Mouse (Mus musculus): ENCODE results near the gene Mbd6. TPM values are rescaled to one million over a fixed set of nuclear protein-coding genes. Genes with fewer than 3 reads are reported as not detected.

Gene Mbd6
- polyA plus RNA-seq, 1 experiment = 124 TPM

DNA sequence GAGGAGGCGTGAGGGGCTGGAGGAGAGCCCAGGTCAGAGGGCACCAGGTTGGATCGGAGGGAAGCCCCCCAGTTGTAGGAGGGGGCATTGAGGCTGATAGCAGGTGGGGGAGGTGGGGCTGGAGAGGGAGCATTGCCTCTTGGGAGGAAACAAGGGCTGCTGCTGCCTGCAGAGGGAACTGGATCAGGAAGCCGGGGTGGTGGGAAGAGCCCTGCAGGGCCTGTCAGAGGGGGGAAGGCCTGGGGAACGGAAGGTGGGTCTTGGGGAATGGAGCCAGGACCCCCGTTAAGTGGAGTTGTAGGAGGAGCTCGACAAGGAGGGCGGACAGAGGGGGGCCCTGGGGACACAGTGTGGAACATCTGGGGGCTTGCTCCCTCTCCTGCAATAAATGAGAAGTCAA, 2.6 kb downstream of the Mbd6 start:
- H3K27me3 ChIP-seq (ENCODE audit: control insufficient read depth, insufficient read depth, low read length) = no peaks in the 10 kb centered on the region
- 92% methylated on average over 7 of the region's 7 CpGs for WGBS
- H3K36me3 ChIP-seq (ENCODE audit: control insufficient read depth, insufficient read depth, low read length) = peaks cover 48% of the 10 kb centered on the region
- H3K4me1 ChIP-seq (replicated peaks; ENCODE audit: control insufficient read depth, insufficient read depth, low read length) = peaks cover 22% of the 10 kb centered on the region
- TF ChIP-seq POLR2A (IDR thresholded peaks at IDR 0.05; ENCODE audit: control insufficient read depth, extremely low read depth, insufficient read depth, low read length, poor library complexity) = no peak
- TF ChIP-seq CTCF (IDR thresholded peaks at IDR 0.05; ENCODE audit: borderline replicate concordance, control insufficient read depth, extremely low read depth, insufficient read depth, low read length, poor library complexity) = no peak
- no peak overlapping the region for H3K4me3 ChIP-seq (ENCODE audit: control insufficient read depth, insufficient read depth, low read length)
- no peak overlapping the region for H3K27ac ChIP-seq (ENCODE audit: control insufficient read depth, insufficient read depth, low read length)
- no peak for DNase-seq

DNA sequence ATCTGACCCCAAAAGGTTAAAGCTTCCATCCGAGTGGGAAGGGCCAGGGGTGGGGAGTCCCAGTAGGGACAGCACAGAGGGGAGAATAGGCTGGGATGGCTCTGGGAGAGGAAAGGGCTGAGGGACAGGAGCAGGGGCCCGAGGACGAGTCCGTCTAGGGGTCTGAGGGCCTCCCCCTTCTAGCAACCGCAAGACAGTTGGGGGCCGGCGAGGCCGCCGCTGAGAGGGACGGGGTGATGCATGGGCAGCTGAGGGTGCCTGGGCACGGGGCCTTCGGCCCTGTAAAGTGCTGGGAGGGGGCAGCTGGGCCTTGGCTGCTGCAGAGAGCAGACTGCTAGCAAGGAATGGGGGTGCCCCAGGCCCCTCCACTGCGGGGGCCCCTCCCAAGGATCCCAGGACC, 3.2 kb downstream of the Mbd6 start:
- 97% methylated on average over 12 of the region's 13 CpGs for WGBS
- H3K4me1 ChIP-seq (replicated peaks; ENCODE audit: control insufficient read depth, insufficient read depth, low read length) = peaks cover 22% of the 10 kb centered on the region
- peaks cover 52% of the 10 kb centered on the region for H3K36me3 ChIP-seq (ENCODE audit: control insufficient read depth, insufficient read depth, low read length)

DNA sequence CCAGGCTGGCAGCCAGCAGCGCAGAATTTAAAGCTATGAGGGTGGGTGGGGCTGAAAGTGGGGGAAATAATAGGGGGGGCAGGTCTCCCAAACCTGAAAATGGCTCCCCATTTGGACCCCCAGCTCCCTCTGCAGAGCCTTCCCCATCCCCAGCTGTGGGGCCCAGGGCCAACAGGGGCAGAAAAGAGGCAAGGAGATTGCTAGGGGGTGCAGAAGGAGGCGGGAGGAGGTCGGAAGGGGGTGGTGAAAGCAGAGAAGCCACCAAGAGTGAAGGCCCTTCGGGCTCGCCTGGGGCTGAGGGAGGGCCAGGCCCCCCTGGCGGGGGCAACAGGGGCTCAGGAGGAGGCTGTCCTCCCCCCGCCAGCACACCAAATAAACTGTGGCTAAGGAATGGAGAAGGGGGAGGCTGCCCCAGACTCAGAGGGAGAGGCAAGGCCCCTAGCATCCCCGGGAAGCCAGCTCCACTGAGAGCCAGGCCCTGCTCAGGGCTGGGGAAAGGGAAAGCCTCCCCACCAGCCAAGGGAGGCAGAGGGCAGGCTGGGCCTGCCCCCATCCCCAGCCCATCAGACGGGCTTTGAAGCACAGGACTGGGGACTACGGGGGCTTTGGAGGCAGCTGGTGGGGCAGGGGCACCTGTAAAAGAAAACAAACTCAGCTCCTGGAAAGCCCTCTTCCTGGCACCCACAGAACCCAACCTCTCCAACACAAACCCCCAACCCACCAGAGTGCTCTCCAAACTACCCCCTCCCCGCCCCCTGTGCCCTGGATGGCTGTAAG, 3.9 kb downstream of the Mbd6 start:
- no peak overlapping the region for H3K27ac ChIP-seq (ENCODE audit: control insufficient read depth, insufficient read depth, low read length)
- TF ChIP-seq CTCF (IDR thresholded peaks at IDR 0.05; ENCODE audit: borderline replicate concordance, control insufficient read depth, extremely low read depth, insufficient read depth, low read length, poor library complexity) = no peak
- TF ChIP-seq POLR2A (IDR thresholded peaks at IDR 0.05; ENCODE audit: control insufficient read depth, extremely low read depth, insufficient read depth, low read length, poor library complexity) = no peak
- no peak overlapping the region for H3K4me3 ChIP-seq (ENCODE audit: control insufficient read depth, insufficient read depth, low read length)
- peaks cover 22% of the 10 kb centered on the region for H3K4me1 ChIP-seq (replicated peaks; ENCODE audit: control insufficient read depth, insufficient read depth, low read length)
- H3K27me3 ChIP-seq (ENCODE audit: control insufficient read depth, insufficient read depth, low read length) = no peaks in the 10 kb centered on the region
- 90% methylated on average over 11 of the region's 11 CpGs for WGBS
- DNase-seq = no peak
- H3K36me3 ChIP-seq (ENCODE audit: control insufficient read depth, insufficient read depth, low read length) = peaks cover 59% of the 10 kb centered on the region

More for the DNA sequence above, 3.2 kb downstream of the Mbd6 start:
- Histone ChIP-seq H3K4me3 (ENCODE audit: control insufficient read depth, insufficient read depth, low read length) (no peak overlapping the region), H3K27me3 (ENCODE audit: control insufficient read depth, insufficient read depth, low read length) (no peaks in the 10 kb centered on the region), H3K27ac (ENCODE audit: control insufficient read depth, insufficient read depth, low read length) (no peak overlapping the region)
- no peak for TF ChIP-seq CTCF (IDR thresholded peaks at IDR 0.05; ENCODE audit: borderline replicate concordance, control insufficient read depth, extremely low read depth, insufficient read depth, low read length, poor library complexity)
- no peak for DNase-seq

DNA sequence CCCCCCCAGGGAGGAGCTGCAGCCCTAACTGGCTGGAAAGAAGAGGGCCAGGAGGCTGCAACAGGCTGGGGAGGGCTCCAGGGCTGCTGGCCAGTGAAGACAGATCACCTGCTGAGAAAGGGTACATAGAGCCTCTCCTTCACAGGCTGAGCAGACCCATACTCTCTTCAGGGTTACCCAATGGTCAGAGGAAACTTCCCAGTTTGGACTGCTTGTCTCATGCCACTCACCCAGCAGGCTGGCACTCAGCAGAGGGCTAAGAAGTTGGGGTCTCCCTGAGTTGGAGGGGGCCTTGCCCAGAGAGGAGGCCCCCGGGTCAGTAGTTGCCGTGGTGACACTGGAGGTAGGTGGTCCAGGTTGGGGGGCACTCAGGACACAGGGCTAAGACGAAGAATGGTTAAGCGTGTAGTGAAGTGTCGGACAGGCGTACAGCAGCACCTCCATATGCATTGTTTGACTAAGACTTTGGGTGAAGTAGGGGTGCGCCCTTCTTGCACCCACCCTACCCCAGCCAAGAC, 4.7 kb downstream of the Mbd6 start:
- peaks cover 60% of the 10 kb centered on the region for H3K36me3 ChIP-seq (ENCODE audit: control insufficient read depth, insufficient read depth, low read length)
- 97% methylated on average over 7 of the region's 7 CpGs for WGBS
- no peak overlapping the region for H3K27ac ChIP-seq (ENCODE audit: control insufficient read depth, insufficient read depth, low read length)
- H3K4me3 ChIP-seq (ENCODE audit: control insufficient read depth, insufficient read depth, low read length) = no peak overlapping the region
- no peak for TF ChIP-seq POLR2A (IDR thresholded peaks at IDR 0.05; ENCODE audit: control insufficient read depth, extremely low read depth, insufficient read depth, low read length, poor library complexity)
- no peak for TF ChIP-seq CTCF (IDR thresholded peaks at IDR 0.05; ENCODE audit: borderline replicate concordance, control insufficient read depth, extremely low read depth, insufficient read depth, low read length, poor library complexity)
- no peaks in the 10 kb centered on the region for H3K27me3 ChIP-seq (ENCODE audit: control insufficient read depth, insufficient read depth, low read length)
- no peak for DNase-seq
- H3K4me1 ChIP-seq (replicated peaks; ENCODE audit: control insufficient read depth, insufficient read depth, low read length) = peaks cover 16% of the 10 kb centered on the region

DNA sequence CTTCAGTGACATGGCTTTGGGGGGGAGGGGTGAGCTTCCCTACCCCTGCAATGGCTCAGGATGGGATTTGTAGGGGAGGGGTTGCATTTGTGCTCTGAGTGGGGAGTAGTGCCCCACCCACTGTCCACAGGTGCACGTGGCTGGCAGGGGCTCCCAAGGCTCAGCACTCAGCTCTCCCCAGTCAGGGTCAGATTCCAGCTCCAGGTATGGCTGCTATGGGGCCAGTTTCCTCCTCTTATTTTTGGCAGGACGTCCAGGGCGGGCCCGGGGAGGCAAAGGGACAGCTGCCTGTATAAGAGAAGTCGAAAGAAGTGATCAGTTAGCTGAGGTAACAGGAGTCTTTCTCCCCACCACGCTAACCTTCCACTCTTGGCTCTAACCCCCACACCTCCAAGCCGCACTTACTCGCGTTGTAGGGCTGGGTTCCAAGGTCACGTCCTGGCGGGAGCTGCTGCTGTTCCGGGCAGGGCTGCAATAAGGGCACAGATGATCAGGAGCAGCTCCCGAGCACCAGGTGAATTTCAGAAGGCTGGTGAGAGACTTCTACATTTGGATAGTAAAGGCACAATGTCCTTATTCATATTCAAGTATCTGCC, 6.1 kb downstream of the Mbd6 start:
- H3K27ac ChIP-seq (ENCODE audit: control insufficient read depth, insufficient read depth, low read length) = no peak overlapping the region
- peaks cover 10% of the 10 kb centered on the region for H3K4me1 ChIP-seq (replicated peaks; ENCODE audit: control insufficient read depth, insufficient read depth, low read length)
- no peaks in the 10 kb centered on the region for H3K27me3 ChIP-seq (ENCODE audit: control insufficient read depth, insufficient read depth, low read length)
- no peak overlapping the region for H3K4me3 ChIP-seq (ENCODE audit: control insufficient read depth, insufficient read depth, low read length)
- H3K36me3 ChIP-seq (ENCODE audit: control insufficient read depth, insufficient read depth, low read length) = peaks cover 60% of the 10 kb centered on the region
- WGBS = 90% methylated on average over 13 of the region's 13 CpGs
- DNase-seq = no peak
- no peak for TF ChIP-seq CTCF (IDR thresholded peaks at IDR 0.05; ENCODE audit: borderline replicate concordance, control insufficient read depth, extremely low read depth, insufficient read depth, low read length, poor library complexity)

DNA sequence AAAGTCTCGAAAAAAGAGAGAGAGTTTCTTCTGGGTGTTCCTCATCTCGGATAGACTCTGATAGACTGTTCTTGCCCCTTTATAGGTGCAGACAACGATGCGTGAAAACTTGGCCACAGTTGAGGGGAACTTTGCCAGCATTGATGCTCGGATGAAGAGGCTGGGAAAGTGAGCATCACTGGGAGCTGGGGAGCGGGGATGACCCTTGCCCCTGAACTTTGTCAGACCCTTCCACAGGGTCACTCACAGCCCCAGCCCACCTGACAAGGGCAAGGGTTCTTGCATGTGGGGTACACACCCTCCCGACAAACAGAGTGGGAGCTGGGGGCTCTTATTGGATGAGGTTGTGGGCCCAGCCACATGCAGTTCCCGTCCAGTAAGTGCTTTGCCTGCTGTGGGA, 7.5 kb downstream of the Mbd6 start:
- H3K4me1 ChIP-seq (replicated peaks; ENCODE audit: control insufficient read depth, insufficient read depth, low read length) = no peaks in the 10 kb centered on the region
- H3K36me3 ChIP-seq (ENCODE audit: control insufficient read depth, insufficient read depth, low read length) = peaks cover 67% of the 10 kb centered on the region
- no peak for TF ChIP-seq POLR2A (IDR thresholded peaks at IDR 0.05; ENCODE audit: control insufficient read depth, extremely low read depth, insufficient read depth, low read length, poor library complexity)
- TF ChIP-seq CTCF (IDR thresholded peaks at IDR 0.05; ENCODE audit: borderline replicate concordance, control insufficient read depth, extremely low read depth, insufficient read depth, low read length, poor library complexity) = no peak
- H3K27me3 ChIP-seq (ENCODE audit: control insufficient read depth, insufficient read depth, low read length) = no peaks in the 10 kb centered on the region; the same call in 1 of the 2 replicates
- no peak overlapping the region for H3K4me3 ChIP-seq (ENCODE audit: control insufficient read depth, insufficient read depth, low read length)
- DNase-seq = no peak
- H3K27ac ChIP-seq (ENCODE audit: control insufficient read depth, insufficient read depth, low read length) = no peak overlapping the region
- WGBS = 97% methylated on average over 8 of the region's 8 CpGs
